In the genomic region with DNA sequence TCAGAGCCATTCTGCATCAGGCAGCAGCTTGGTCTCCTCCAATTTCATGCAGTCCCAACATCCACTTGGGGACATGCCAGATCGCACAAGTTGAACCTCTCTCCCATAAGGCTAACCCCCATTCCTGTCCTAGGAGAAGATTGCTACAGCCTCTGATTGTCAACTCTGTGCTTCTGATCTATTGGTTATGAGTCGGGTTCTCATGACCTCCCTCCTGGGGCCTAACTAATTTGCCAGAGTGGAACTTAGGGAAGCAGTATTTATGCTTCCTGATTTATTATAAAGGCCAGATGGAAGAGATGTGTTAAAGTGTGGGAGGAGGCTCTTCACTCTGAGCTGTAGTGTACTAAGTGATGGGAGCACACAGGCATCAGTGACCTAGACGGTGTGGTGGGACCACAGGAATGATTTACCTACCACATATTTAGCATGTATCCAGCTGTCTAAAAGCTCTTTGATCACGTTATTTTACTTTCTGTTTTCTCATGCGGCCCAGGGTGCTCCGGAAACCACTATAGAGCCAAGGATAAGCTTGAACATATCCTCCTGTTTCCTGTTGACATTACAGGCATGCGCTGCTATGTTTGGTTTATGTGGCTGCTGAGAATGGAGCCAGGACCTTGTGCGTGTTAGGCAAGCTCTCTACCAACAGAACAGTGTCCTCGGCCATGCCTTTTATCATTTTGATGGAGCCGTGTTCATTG, we compare ENCODE assay signal across 13 mouse cellular contexts. TPM values are rescaled to one million over a fixed set of nuclear protein-coding genes. Genes with fewer than 3 reads are reported as not detected.
A peak's percentile ranks its signal among the peaks of the same experiment; 100 is the strongest.
DNase-seq lines count a peak whose midpoint lies in the region; ATAC-seq and TF ChIP-seq lines count a peak whose summit lies in the region.
"Had no signal": no experiment of that assay in that cellular context is flagged by ENCODE, and none has a peak within 500 bp of the region (broad histone marks: within the 10 kb centered on the region; RNA-seq: fewer than 3 reads in every experiment).

No protein-coding gene starts in this region.

- H3K4me2 ChIP-seq in heart, embryonic 16.5 days (ENCODE audit: low read depth, low read length) = no peak overlapping the region
- no peak overlapping the region for H3K4me2 ChIP-seq in stomach, embryonic 14.5 days (replicated peaks; ENCODE audit: low read depth, low read length)

- no peaks in the 10 kb centered on the region for H3K27me3 ChIP-seq in heart, embryonic 16.5 days (ENCODE audit: control insufficient read depth, insufficient read depth, low read length)
- H3K27me3 ChIP-seq in heart, adult 2 months (ENCODE audit: control insufficient read depth, insufficient read depth, low read length) = no peaks in the 10 kb centered on the region
- H3K27me3 ChIP-seq in stomach, embryonic 14.5 days (ENCODE audit: control insufficient read depth, insufficient read depth, low read length) = no peaks in the 10 kb centered on the region

- no peak overlapping the region for H3K4me3 ChIP-seq in heart, embryonic 16.5 days (ENCODE audit: low read length)
- no peak overlapping the region for H3K4me3 ChIP-seq in heart, adult 2 months
- H3K4me3 ChIP-seq in stomach, embryonic 14.5 days (ENCODE audit: low read depth, low read length) = no peak overlapping the region
- H3K4me3 ChIP-seq: limb, embryonic 10.5 days had no signal

- H3K9ac ChIP-seq in heart, embryonic 16.5 days (ENCODE audit: low read length) = no peak overlapping the region
- no peak overlapping the region for H3K9ac ChIP-seq in heart, adult 2 months (ENCODE audit: low read depth, low read length)
- H3K9ac ChIP-seq in stomach, embryonic 14.5 days (replicated peaks; ENCODE audit: low read depth, low read length) = no peak overlapping the region

- intact Hi-C loops in heart, adult 2 months (cut with DNase I) = no loop called here

- no peak for TF ChIP-seq POLR2A in heart, adult 2 months (IDR thresholded peaks at IDR 0.05; ENCODE audit: insufficient read depth, low read depth, low read length)

- no peaks in the 10 kb centered on the region for H3K79me2 ChIP-seq in heart, adult 2 months (replicated peaks; ENCODE audit: control insufficient read depth, insufficient read depth, low read length)

- no peaks in the 10 kb centered on the region for H3K36me3 ChIP-seq in heart, embryonic 16.5 days (ENCODE audit: control insufficient read depth, insufficient read depth)
- no peaks in the 10 kb centered on the region for H3K36me3 ChIP-seq in heart, adult 2 months (ENCODE audit: control insufficient read depth, insufficient read depth, low read length)
- no peaks in the 10 kb centered on the region for H3K36me3 ChIP-seq in stomach, embryonic 14.5 days (ENCODE audit: control insufficient read depth, insufficient read depth, low read length)
- H3K36me3 ChIP-seq: limb, embryonic 10.5 days had no signal

- no peak for TF ChIP-seq EP300 in heart, adult 2 months (IDR thresholded peaks at IDR 0.05; ENCODE audit: insufficient read depth, low read depth, low read length)

- no peaks in the 10 kb centered on the region for H3K4me1 ChIP-seq in heart, embryonic 16.5 days (ENCODE audit: control insufficient read depth, insufficient read depth, low read length)
- H3K4me1 ChIP-seq in heart, adult 2 months (ENCODE audit: control insufficient read depth, insufficient read depth, low read length) = peaks cover 11% of the 10 kb centered on the region
- H3K4me1 ChIP-seq in stomach, embryonic 14.5 days (ENCODE audit: control insufficient read depth, insufficient read depth, low read length) = peaks cover 7% of the 10 kb centered on the region; the same call in 1 of the 2 replicates

- peak overlapping the region; percentile 34; the same call in 1 of the 2 replicates for H3K27ac ChIP-seq in heart, embryonic 16.5 days (ENCODE audit: low read length)
- no peak overlapping the region for H3K27ac ChIP-seq in heart, adult 2 months
- H3K27ac ChIP-seq in stomach, embryonic 14.5 days (ENCODE audit: low read length) = peak overlapping the region; percentile 71; the same call in 1 of the 2 replicates
- H3K27ac ChIP-seq: hindbrain, postnatal 0 days; limb, embryonic 10.5 days had no signal

- ATAC-seq in heart, embryonic 16.5 days (replicated peaks; ENCODE audit: extremely low read depth, insufficient read depth, low FRiP score) = peak; percentile 65
- peak; percentile 66; the same call in 1 of the 2 replicates for ATAC-seq in stomach, embryonic 14.5 days (ENCODE audit: insufficient number of reproducible peaks, insufficient read depth, low FRiP score, low read depth)
- ATAC-seq: forebrain, embryonic 14.5 days; hindbrain, postnatal 0 days had no signal

- no peak for DNase-seq in heart, adult 2 months
- peak; percentile 56 to 69 for DNase-seq in CD8-positive naive resting alpha-beta T cell, adult 2 months (ENCODE audit: low read depth in 2 of 2, low spot score in 2 of 2)
- peak; percentile 86 for DNase-seq in kidney, postnatal 10 days
- DNase-seq in cerebellum, postnatal 25 days = no peak
- DNase-seq in yolk sac, embryonic 10.5 days (ENCODE audit: low spot score) = no peak
- DNase-seq in ovary, postnatal 36 days (ENCODE audit: low spot score) = no peak
- DNase-seq: cerebellum, adult 9-10 months; right cerebral cortex, adult 18-20 months had no signal

- WGBS in heart, embryonic 16.5 days = 61% methylated on average over 10 of the region's 10 CpGs
- 32% methylated on average over 10 of the region's 10 CpGs for WGBS in heart, adult 2 months
- 33% methylated on average over 10 of the region's 10 CpGs for WGBS in stomach, embryonic 14.5 days

- no peaks in the 10 kb centered on the region for H3K9me3 ChIP-seq in heart, embryonic 16.5 days (replicated peaks; ENCODE audit: control insufficient read depth, low read length)
- H3K9me3 ChIP-seq in stomach, embryonic 14.5 days (ENCODE audit: control insufficient read depth, low read depth, low read length) = no peaks in the 10 kb centered on the region
- H3K9me3 ChIP-seq: limb, embryonic 10.5 days had no signal

- no peak for TF ChIP-seq CTCF in heart, adult 2 months (IDR thresholded peaks at IDR 0.05)

RNA-seq across cellular contexts. Expression of a gene that starts 18.6 kb away (rescaled TPM):
- 5.4 and 5.8 TPM in 2 replicates for polyA plus RNA-seq in heart, embryonic 16.5 days (2015; fragmentation: Nextera tagmentation; extraction: Ambion mirVana)
- 1 to 10 TPM; 5.7 to 5.9 TPM for total RNA-seq in heart, adult 2 months (2021)
- polyA plus RNA-seq in heart, adult 2 months (2012; rRNA removed) = 5.4 and 10.1 TPM in 2 replicates
- 32.0 and 34.1 TPM in 2 replicates for polyA plus RNA-seq in stomach, embryonic 14.5 days (2014; fragmentation: Nextera tagmentation; extraction: Ambion mirVana)

RNA-seq across cellular contexts. Expression of a gene that starts 46.8 kb away (rescaled TPM):
- 44.5 and 45.1 TPM in 2 replicates for polyA plus RNA-seq in heart, embryonic 16.5 days (2015; fragmentation: Nextera tagmentation; extraction: Ambion mirVana)
- total RNA-seq in heart, adult 2 months (2021) = 10 to 100 TPM; 75.0 to 82.4 TPM
- polyA plus RNA-seq in heart, adult 2 months (2012; rRNA removed) = 51.8 and 73.7 TPM in 2 replicates
- polyA plus RNA-seq in stomach, embryonic 14.5 days (2014; fragmentation: Nextera tagmentation; extraction: Ambion mirVana) = 66.4 and 75.3 TPM in 2 replicates

Comparison
In these comparisons a context has a peak if more than half of its experiments do, and no peak if none do; other contexts are left out.
1. DNase-seq: peak in CD8-positive naive resting alpha-beta T cell, adult 2 months (2 of 2) and kidney, postnatal 10 days (single experiment); none in heart, adult 2 months (0 of 2), cerebellum, postnatal 25 days (0 of 2), yolk sac, embryonic 10.5 days (single experiment) and ovary, postnatal 36 days (single experiment).